ENCODE assay signal across 8 mouse cellular contexts in genomic region chrX:166584947-166585824, GRCm38 (mm10). TPM values are rescaled to one million over a fixed set of nuclear protein-coding genes. Genes with fewer than 3 reads are reported as not detected.
DNase-seq lines count a peak whose midpoint lies in the region; ATAC-seq and TF ChIP-seq lines count a peak whose summit lies in the region.

Gene Egfl6 (minus strand): TSS chrX:166585720.

- H3K4me2 ChIP-seq in forebrain, embryonic 14.5 days (ENCODE audit: low read length) = peak within 1 kb of the TSS; percentile 52
- peak within 1 kb of the TSS; percentile 61 for H3K4me2 ChIP-seq in kidney, embryonic 16.5 days (replicated peaks; ENCODE audit: low read depth, low read length)

- no peaks in the 10 kb centered on the region for H3K4me1 ChIP-seq in forebrain, embryonic 14.5 days (ENCODE audit: control insufficient read depth, insufficient read depth, low read length)
- no peaks in the 10 kb centered on the region for H3K4me1 ChIP-seq in kidney, embryonic 16.5 days (ENCODE audit: insufficient read depth, low read length)

- no peaks in the 10 kb centered on the region for H3K27me3 ChIP-seq in forebrain, embryonic 14.5 days (replicated peaks; ENCODE audit: control insufficient read depth, insufficient read depth, low read length)
- peaks cover 27% of the 10 kb centered on the region; the same call in 1 of the 2 replicates for H3K27me3 ChIP-seq in kidney, embryonic 16.5 days (ENCODE audit: insufficient read depth, low read length)

- no peaks in the 10 kb centered on the region for H3K9me3 ChIP-seq in forebrain, embryonic 14.5 days (replicated peaks; ENCODE audit: control insufficient read depth, low read length)
- H3K9me3 ChIP-seq in kidney, embryonic 16.5 days (ENCODE audit: low read length) = no peaks in the 10 kb centered on the region

- peak within 1 kb of the TSS; percentile 56 for H3K4me3 ChIP-seq in gastrocnemius, adult 2 months
- H3K4me3 ChIP-seq in forebrain, embryonic 14.5 days (ENCODE audit: low read depth, low read length) = peak within 1 kb of the TSS; percentile 22
- H3K4me3 ChIP-seq in kidney, embryonic 16.5 days (ENCODE audit: low read length) = peak within 1 kb of the TSS; percentile 38

- no peak within 1 kb of the TSS for H3K27ac ChIP-seq in gastrocnemius, adult 2 months
- no peak within 1 kb of the TSS for H3K27ac ChIP-seq in forebrain, embryonic 14.5 days (ENCODE audit: low read depth, low read length)
- no peak within 1 kb of the TSS for H3K27ac ChIP-seq in kidney, embryonic 16.5 days (ENCODE audit: low read length)

- no peak for TF ChIP-seq CTCF in gastrocnemius, adult 2 months (IDR thresholded peaks at IDR 0.05)

- peak; percentile 46 for ATAC-seq in forebrain, embryonic 14.5 days
- peak; percentile 89 for ATAC-seq in kidney, embryonic 16.5 days (ENCODE audit: low FRiP score, low TSS enrichment)
- ATAC-seq in erythroid progenitor cell, adult 5-6 weeks (replicated peaks; ENCODE audit: low FRiP score, poor library complexity, severe bottlenecking) = no peak

- intact Hi-C loops in gastrocnemius, adult 2 months (cut with DNase I) = no loop called here

- 35% methylated on average over 38 of the region's 39 CpGs for WGBS in forebrain, embryonic 14.5 days
- WGBS in kidney, embryonic 16.5 days = 24% methylated on average over 38 of the region's 39 CpGs

- H3K9ac ChIP-seq in forebrain, embryonic 14.5 days (ENCODE audit: low read length) = peak within 1 kb of the TSS; percentile 38; the same call in 1 of the 2 replicates
- 0 out of 2 replicates have a peak within 1 kb of the TSS, but pooled peaks have one; percentile 44 for H3K9ac ChIP-seq in kidney, embryonic 16.5 days (replicated peaks; ENCODE audit: low read length)

- H3K36me3 ChIP-seq in forebrain, embryonic 14.5 days (ENCODE audit: control insufficient read depth, insufficient read depth, low read length) = no peaks in the 10 kb centered on the region
- no peaks in the 10 kb centered on the region for H3K36me3 ChIP-seq in kidney, embryonic 16.5 days (ENCODE audit: insufficient read depth, low read length)

- DNase-seq in gastrocnemius, adult 2 months = peak; percentile 13
- no peak for DNase-seq in gastrocnemius, adult 18-20 months (ENCODE audit: low spot score)
- peak; percentile 15 to 19 for DNase-seq in adrenal gland, adult 18-20 months (ENCODE audit: low spot score in 2 of 2)
- DNase-seq in forebrain, embryonic 14.5 days (ENCODE audit: low spot score) = peak; percentile 3
- peak; percentile 12 for DNase-seq in lung, postnatal 14 days
- DNase-seq in right cerebral cortex, postnatal 25 days = peak; percentile 4

RNA-seq across cellular contexts. Expression of gene Egfl6, which starts in this region (rescaled TPM):
- under 1 TPM; 0.08 to 0.92 TPM for total RNA-seq in gastrocnemius, adult 2 months (2021)
- total RNA-seq in gastrocnemius, adult 18-20 months (2021) = under 1 TPM; 0.11 to 0.38 TPM
- 10 to 100 TPM; 13.5 to 18.4 TPM for total RNA-seq in adrenal gland, adult 18-20 months (2021)
- polyA plus RNA-seq in forebrain, embryonic 14.5 days (2014; fragmentation: Nextera tagmentation; extraction: Ambion mirVana) = 0.86 and 0.98 TPM in 2 replicates
- 8.7 and 12.7 TPM in 2 replicates for polyA plus RNA-seq in kidney, embryonic 16.5 days (2015; fragmentation: Nextera tagmentation; extraction: Ambion mirVana)
- not detected in 2 replicates for total RNA-seq in erythroid progenitor cell, adult 5-6 weeks (2015; ENCODE audit: low replicate concordance)
- total RNA-seq in erythroid progenitor cell, adult 5-6 weeks (2017; ENCODE audit: low replicate concordance) = not detected in 2 replicates

Comparison
In these comparisons a context has a peak if more than half of its experiments do, and no peak if none do; other contexts are left out.
1. RNA of gene Egfl6 (total RNA-seq): 13.5 to 18.4 TPM in adrenal gland, adult 18-20 months; 0.08 to 0.92 TPM in gastrocnemius, adult 2 months, 0.11 to 0.38 TPM in gastrocnemius, adult 18-20 months and not detected in erythroid progenitor cell, adult 5-6 weeks; every median in the first group is over 4 times any median in the second.
2. Peak in DNase-seq and H3K4me3 ChIP-seq in gastrocnemius, adult 2 months; RNA of the gene not detected or under 1 TPM.
3. Peak in DNase-seq, ATAC-seq, H3K4me3 ChIP-seq, H3K9ac ChIP-seq and H3K4me2 ChIP-seq in forebrain, embryonic 14.5 days; RNA of the gene not detected or under 1 TPM.
4. Peak in every context shown above with its lines, with median percentiles within 50 percentile points of each other: H3K4me3 ChIP-seq.